Mouse (Mus musculus): ENCODE data around the gene Lrch4.

Lrch4 gene

DNA sequence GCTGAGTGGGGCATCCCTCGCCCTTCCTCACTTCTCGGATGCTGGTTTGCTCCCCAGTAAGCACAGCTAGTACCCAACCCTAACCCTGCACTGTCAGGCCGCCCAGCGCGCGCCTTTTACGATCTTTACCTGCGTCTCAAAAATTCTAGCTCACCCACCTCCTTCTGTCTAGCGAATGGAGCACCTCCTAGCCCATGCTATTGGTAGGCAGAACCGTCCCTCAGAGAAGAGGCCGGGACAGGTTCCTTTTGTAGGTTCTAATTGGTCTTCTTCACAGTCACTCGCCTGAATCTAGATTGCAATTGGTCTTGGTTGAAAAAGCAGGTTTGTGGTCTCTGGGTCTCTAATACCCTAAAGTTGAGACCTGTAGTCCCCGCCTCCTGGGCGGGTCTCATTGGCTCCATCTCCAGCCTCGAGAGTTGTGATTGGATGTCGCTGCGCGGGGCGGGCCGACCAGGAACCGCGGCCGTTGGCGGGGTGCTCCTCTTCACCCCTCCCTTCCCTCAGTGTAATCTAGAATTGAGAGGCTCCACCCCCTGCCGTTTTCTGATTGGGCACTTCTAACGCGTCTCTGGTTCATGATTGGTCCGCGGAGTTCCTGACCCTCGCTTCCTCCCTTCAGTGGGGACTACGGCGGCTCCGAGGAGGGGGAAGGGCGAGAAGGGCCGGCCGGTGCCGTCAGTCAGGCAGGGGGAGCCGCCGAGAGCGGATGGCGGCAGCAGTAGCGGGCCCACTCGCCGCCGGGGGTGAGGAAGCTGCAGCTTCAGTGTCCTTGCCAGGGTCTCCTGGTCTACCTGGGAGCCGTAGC, at the start of gene Lrch4, which contains the start of the genes Fbxo24 and Gm20605:
Lrch4 (plus strand) TSS at position 624 of the 808 bp plus-strand sequence.
Fbxo24 (minus strand) TSS at position 505 of the 808 bp plus-strand sequence.
Gm20605 (plus strand) TSS at position 678 of the 808 bp plus-strand sequence.
- peak; percentile 96 for DNase-seq (ENCODE audit: low spot score)

DNA sequence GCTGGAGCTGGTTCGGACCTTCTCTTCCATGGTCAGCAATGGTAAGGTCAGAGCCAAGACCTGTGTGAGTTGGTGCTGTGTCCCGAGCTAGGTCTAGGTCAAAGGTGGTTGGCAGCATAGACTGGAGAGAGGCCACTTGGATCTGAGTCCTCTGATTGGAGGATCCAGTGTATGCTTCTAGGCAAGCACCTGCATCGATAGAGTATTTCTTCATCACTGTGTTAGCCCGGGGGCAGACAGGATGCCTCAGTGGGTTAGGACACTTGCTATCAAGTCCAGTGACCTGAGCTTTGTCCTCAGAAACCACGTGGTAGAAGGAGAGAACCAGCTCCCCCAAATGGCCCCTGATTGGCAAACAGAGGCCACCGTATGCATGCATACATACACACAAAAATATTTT, 48.7 kb upstream of the Lrch4 start:
- DNase-seq (ENCODE audit: low spot score): no peak

DNA sequence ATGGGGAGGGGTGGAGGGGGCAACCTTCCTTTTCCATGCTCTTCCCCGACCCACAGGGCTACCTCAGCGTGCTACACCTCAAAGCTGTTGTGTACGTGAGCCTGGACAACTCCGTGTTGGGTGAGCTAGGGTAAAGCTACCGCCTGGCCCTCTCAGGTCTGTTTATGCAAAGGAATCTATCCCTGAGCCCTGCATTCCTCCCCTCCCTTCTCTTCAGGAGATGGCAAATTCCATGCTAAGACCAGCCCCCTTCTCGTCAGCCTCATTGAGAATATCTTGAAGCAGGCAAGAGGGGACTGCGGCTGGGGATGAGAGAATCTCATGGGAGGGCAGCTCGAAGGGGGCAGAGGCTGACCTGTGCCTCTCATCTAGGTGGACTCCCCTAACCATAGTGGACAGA, 46.2 kb upstream of the Lrch4 start:
- no peak for DNase-seq (ENCODE audit: low spot score)

DNA sequence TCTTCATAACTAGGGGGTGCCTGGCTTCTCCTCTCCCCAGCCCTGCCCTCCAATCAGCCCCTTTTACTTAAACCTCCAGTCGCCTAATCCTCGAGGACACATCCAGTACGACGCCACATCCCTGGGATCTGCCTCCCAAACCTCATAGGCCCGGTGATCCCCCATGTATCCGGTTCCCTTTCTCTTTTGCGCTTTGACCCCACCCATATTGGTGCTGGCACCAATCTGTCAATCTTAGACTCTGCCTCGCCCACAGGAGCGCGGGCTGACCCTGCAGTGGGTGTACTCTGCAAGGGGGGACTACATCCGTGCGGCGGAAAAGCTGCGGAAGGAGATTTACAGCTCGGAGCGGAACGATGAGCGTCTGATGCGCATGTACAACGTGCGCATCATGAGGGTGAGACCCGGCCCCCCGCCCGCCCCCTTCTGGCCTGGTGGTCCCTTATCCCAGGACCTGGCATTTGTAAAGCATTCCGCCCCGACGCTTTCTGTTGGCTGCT, 45.2 kb upstream of the Lrch4 start:
- no peak for DNase-seq (ENCODE audit: low spot score)

DNA sequence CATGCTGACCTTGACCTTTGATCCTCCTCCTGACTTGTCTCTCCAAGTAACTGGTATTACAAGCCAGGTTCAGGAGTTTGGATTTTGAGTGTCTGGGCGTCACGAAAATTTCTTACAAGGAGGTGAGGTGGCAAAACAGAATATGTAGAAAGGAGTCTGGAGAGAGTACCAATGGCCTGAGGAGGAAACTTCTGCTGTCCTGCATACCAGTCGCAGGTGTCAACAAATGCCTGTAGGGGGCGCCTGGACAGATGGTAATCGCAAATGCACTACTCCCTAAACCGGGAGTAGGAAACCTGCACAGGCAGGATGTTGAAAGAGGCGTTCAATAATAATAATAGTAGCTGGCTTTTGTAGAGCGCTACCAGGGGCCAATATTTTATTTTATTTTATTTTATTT, 43.9 kb upstream of the Lrch4 start:
- no peak for DNase-seq (ENCODE audit: low spot score)

DNA sequence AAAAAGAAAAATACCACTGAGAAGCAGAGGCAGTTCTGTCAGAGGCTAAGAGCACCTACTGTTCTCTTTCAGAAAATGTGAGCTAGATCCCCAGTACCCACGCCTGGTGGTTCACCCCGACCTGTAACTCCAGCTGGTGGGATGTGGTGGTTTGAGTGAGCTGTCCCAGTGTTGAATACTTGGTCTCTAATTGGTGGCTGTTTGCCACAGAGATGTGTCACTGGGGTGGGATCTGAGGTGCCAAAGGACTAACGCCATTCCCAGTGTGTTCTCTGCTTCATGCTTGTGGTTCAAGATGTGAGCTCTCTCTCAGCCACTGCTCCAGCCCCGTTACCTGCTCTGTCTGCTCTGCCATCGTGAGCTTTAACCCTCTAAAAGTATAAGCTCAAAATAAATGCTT, 38.4 kb upstream of the Lrch4 start:
- DNase-seq (ENCODE audit: low spot score): no peak

DNA sequence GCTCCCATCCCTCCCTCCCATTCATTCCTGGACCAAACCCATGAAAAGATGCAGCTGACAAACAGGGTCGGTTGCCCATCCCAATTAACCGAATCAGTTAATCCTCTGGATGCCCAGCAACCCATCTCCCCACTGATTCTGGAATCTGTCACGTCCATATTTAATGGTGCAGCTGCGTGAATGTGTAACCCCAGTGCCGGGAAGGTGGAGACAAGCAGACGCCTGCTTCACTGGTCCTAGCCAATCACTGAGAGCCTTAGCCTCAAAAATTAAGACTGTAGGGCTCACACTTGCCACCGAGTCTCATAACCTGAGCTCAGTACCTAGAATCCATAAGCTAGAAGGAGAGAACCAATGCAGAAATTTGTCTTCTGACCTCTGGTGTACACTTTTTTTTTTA, 33.0 kb upstream of the Lrch4 start:
- no peak for DNase-seq (ENCODE audit: low spot score)

DNA sequence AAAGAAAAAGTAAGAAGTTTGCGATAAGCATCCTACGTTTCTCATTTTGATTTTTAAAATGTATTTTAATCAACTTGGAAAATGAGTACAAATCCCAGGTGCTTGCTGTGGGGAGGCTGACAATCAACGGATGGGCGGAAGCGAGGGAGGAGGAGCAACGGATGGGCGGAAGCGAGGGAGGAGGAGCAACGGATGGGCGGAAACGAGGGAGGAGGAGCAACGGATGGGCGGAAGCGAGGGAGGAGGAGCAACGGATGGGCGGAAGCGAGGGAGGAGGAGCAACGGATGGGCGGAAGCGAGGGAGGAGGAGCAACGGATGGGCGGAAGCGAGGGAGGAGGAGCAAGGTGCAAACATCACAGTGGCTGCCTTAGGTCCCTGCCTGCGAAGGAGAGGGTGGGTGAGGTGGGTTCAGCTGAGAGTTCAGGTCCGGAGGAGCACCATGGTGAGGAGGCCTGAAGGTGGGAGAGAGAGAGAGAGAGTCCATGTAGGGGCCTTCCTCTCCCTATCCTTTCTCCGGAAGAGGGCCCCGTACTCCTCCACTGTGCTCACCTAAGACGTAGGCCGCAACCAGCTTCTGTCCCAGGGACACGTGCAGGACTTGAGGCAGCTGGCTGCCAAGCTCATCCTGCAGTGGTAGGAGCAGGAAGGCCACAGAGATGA, 32.2 kb upstream of the Lrch4 start:
- DNase-seq (ENCODE audit: low spot score): no peak

DNA sequence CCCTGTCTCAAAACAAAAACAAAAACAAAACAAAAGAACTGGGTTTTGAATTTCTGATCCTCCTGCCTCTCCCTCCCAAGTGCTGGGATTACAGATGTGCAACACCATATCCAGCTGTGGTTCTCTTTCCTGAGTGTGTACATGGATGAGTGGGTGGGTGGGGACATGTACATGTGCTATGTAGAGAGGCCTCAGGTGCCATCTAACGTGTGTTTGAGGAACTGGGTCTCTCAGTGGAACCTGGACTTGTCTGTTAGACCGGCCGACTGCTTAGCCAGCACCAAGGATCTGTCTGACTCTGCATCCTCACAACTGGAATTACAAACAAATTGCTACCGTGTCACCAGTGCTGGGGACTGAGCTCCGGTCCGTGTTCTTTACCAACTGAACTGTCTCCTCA, 31.3 kb upstream of the Lrch4 start:
- no peak for DNase-seq (ENCODE audit: low spot score)

DNA sequence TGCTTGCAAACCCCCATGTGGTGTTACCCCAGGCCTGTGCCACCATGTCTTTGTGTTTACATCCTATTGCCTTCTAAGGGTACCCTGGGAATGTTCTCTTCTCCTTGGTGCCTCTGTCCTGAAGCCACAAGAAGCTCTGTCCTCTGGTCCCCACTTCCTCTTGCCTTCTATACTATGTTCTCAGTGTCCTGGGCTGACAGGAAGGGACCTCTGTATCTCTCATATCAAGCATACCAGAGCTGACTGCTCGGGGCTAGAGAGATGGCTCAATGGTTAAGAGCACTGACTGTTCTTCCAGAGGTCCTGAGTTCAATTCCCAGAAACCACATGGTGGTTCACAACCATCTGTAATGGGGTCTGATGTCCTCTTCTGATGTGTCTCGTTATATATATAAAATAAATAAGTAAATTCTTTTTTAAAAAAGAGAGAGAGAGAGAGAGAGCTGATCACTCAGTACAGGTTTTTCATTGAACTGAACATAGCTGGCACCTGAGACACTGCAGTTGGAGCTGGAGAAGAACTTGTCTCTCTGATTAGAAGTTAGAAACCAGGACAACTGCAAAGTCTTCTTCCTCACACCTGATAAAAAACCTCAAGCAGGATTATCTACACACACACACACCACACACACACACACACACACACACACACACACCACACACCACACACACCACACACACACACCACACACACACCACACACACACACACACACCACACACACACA, 30.7 kb upstream of the Lrch4 start:
- no peak for DNase-seq (ENCODE audit: low spot score)

DNA sequence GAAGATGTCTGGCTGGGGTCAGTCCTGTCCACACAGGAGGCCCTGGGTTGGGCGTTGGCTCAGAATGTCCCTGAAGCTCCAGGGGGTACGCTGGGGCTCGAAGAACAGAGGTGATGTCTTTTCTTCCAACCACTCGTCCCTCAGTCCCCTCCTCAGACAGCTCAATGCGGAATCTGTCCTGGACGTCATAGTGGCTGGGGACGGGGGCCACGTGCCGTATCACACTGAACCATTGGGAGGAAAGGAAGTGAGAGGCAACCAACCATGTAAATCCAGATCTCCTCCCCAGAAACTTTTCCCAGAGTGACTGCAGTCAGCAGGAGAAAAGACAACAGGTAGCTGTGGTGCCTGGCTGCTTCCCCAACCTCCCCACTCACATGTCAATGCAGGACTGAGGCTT, 29.3 kb upstream of the Lrch4 start:
- no peak for DNase-seq (ENCODE audit: low spot score)

DNA sequence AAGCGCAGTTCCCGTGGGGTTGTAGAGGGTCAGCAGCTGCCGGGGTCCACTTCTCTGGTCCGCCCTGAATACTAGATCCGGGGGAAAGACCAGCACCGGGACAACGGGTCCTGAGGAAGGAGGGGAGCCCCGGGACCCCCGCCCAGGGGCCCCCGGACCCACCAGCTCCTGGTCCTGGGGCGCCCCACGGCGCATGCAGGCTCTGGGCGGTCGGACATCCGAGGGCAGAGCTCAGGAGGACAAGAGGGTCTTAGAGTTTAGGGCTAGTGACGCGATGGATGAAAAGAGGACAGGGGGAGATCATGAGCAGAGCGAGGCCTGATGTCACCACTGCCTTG, 28.7 kb upstream of the Lrch4 start:
- DNase-seq (ENCODE audit: low spot score): no peak

DNA sequence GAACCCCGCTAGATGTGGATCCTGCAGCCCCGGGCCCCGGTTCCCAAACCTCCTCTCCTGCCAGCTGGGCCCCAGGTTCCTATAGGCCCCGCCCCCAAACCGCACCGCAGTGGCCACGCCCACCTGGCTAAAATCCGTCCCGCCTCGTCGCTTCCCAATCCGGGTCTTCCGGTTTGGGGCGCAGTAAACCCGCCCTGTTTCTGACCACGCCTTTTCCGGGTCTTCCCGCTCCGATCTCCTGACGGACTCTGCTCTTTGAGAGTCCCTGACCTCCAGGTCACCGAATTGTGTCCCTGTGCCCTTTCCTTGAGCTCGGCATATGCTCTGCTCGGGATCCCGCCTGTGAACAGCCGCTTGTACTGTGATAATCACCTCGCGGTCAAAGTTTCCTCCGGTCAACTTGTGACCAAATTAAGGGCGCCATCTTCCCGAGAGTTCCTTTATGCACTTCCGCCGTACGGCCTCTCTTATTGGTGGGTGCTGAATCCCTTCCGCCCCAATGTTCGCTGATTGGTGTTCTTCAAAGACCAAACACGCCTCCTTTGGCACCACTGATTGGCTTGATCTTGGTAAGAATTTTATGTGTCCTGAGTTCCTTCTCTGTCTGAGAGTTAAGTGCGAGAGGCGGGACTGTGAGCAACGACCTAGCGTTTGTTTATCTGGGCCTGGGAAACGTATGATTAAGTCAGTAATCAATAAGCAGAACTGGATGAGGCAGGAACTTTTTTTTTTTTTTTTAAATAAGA, 28.1 kb upstream of the Lrch4 start, which contains the start of gene Mospd3:
Mospd3 (minus strand) TSS at position 440 of the 746 bp plus-strand sequence.
- DNase-seq (ENCODE audit: low spot score): peak; percentile 93

DNA sequence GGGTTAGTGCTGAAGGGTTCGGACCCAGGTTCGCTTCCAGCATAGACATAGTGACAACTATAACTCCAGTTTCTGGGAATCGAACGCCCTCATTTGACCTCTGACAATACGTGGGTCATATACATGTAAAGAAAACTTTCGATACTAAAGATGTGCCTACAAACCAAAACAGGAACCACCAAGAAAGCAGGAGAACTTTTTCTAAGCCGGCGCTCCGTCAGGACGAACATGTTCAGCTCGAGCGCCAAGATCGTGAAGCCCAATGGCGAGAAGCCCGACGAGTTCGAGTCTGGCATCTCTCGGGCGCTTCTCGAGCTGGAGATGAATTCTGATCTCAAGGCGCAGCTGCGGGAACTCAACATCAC, 27.6 kb upstream of the Lrch4 start:
- no peak for DNase-seq (ENCODE audit: low spot score)

DNA sequence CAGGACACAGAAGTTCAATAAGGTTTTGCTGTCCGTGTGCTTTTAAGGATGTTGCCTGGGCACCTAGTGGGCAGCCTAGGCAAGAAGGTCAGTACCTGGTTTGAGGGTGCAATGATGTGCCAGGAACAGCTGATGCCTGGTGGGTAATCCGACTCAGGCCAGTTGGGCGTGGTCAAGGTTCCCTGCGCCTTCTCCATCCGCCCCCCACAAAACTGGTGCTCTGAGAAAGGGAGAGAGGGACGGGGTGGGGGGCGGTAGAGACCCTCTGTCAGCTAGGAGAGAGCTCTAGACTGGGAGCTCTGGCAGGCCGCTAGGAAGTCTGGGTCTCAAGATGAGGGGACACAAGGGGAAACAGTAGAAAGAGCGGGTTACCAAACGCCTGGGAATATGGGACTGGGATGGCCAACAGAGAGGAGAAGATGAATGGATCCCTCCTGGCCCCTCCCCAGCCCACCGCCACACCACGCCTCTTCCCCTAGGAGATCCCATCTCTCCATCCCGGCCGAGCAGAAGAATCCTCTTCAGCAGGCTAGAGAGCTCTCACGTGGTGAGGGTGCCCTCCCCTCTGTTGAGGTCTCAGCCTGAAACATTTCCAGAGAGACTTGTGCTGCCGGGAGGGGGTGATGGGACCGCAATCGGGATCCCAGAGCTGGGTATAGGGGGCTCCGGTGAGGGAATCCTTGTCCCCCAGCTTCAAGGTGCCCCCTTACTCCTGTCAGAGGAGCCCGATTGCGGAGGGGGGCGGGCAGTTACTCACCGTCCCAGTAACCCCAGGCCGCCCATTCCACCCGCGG, 20.9 kb upstream of the Lrch4 start:
- DNase-seq (ENCODE audit: low spot score): no peak

DNA sequence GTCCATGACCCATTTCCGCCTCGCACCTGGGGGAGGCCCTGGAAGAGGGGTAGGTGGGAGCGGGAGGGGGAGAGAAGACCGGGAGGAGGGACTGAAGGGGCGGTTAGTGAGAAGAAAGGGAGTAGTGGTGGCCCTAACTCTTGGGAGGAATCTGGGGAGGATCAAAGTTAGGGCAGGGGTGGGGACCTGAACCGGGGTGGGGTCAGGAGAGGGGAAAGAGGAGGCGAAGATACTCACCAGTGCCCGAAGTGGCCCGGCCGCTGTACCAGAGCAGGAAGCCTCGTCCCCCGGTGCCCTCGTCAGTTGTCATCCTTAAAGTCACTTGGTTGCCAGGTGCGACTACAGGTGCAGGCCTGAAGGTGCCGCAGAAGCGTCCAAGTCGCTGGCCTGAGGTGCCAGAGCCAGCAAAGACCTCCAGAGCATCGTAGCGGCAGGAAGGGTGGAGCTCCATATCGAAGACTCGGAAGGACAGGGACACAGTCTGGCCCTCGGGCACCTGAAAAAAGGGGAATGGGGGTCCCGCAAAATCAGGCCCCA, 20.2 kb upstream of the Lrch4 start:
- no peak for DNase-seq (ENCODE audit: low spot score)

DNA sequence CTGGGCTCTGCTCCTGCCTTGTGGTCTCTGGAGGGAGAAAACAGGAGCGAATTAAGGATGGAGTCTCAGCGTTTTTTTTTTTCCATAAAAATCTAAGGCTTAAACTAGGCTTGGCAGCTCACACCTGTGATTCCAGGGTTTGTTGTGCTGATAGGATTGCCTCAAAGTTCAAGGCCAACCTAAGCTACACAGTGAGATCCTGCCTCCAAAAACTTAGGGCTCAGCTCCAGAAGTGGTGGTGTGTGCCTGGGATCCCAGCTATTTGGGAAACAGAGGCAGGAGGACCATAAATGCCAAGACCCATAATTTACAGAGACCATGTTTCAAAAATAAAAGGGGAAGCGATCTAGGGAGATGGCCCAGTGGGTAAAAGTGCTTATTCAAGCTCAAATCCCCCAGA, 19.6 kb upstream of the Lrch4 start:
- DNase-seq (ENCODE audit: low spot score): no peak

DNA sequence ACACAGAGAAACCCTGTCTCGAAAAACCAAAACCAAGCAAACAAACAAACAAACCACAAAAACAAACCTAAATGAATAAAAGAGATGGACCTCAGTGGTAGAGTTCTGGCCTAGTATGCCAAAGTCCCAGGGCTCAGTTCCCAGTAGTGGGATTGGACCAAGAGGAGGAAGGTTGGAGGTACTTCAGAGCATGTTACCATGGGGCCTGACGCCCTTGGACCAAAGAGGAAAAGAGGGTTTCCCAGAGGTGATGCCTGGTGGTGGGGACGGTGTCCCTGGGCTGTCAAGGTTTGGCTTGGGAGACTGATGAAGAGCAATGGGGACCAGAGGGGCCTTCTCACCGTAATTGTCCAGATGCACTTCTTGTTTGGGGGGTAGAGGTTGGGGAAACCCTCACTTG, 18.9 kb upstream of the Lrch4 start:
- DNase-seq (ENCODE audit: low spot score): no peak

DNA sequence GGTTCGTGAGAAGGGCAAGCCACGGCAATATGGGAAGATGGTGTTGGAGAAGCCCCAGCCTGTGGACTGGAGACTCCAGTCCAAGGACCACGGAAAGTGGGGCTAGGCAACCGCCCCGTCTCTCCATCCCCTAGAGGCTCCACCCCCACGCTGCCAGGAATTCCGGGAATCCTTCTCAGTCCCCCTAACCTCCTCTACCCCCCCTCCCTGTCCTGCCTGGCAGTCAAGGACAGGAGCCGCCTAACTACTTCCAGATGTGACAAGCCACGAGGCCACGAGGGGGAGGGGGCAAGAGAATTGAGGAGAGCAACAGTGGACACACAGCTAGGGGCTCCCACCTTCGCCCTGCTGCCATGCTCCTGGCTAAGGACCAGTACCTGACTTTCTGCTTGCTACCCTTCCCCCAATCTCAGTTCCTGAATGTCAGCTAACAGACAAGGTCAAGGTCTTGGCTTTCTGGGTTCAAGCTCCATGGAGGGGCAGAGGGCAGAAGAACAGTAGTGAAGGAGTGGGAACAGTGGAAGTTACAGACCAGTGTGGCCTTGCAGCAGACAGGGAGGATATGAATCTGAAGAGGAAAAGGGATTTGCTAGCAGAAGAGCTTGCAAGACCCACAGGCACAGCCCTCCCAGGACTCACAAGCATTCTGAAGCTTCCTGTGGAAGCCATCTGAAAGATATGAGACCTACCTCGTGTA, 18.2 kb upstream of the Lrch4 start:
- no peak for DNase-seq (ENCODE audit: low spot score)

DNA sequence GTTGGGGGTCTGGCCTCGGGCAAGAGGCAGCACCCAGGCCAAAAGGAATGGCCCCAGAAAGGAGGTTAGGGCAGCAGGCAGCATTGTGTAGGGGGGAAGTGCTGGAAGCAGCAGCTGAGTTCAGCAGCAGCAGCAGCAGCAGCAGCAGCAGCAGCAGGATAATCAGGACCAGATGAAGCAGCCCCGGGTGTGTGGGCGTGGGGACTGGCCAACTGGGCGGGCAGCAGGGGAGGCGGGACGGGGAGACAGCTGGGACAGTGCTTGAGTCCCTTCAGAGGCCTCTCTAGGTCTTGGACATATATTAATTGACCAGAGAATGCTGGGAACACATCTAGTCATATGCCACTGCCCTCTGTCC, 17.7 kb upstream of the Lrch4 start:
- no peak for DNase-seq (ENCODE audit: low spot score)

All from ovary, postnatal 10 days (tissue).